Mouse (Mus musculus) forebrain, embryonic 10.5 days (tissue): Measurements from ENCODE around the gene Kcnip1. TPM values are rescaled to one million over a fixed set of nuclear protein-coding genes. Genes with fewer than 3 reads are reported as not detected.

Source experiments
- DNase-seq: peaks from one replicate; pipeline ENCODE4 v3.0.0-alpha.2; 2017; ENCODE audit warnings: low spot score; ENCODE audit errors: extremely low spot score
- H3K27ac ChIP-seq: fragments of 300-500 bp; sonication (generic); 2 replicates; pipeline ENCODE4 v1.5.1; 2016; ENCODE audit warnings: mild to moderate bottlenecking
- H3K27me3 ChIP-seq: fragments of 300-500 bp; sonication (generic); 2 replicates; pipeline ENCODE4 v1.6.1; 2016; ENCODE audit warnings: mild to moderate bottlenecking; ENCODE audit not compliant: poor library complexity, severe bottlenecking
- H3K36me3 ChIP-seq: fragments of 300-500 bp; sonication (generic); replicated peaks from 2 replicates; pipeline ENCODE4 v1.6.1; 2016; ENCODE audit warnings: mild to moderate bottlenecking, moderate library complexity
- H3K4me1 ChIP-seq: fragments of 300-500 bp; sonication (generic); 2 replicates; pipeline ENCODE4 v1.6.1; 2016
- H3K4me3 ChIP-seq: fragments of 300-500 bp; sonication (generic); 2 replicates; pipeline ENCODE4 v1.5.1; 2016; ENCODE audit warnings: mild to moderate bottlenecking, moderate library complexity
- H3K9me3 ChIP-seq: fragments of 300-500 bp; sonication (generic); 2 replicates; pipeline ENCODE4 v1.6.1; 2016; ENCODE audit warnings: mild to moderate bottlenecking, moderate library complexity
- WGBS: fragments of 180-500 bp; shearing (Covaris S2); methylation state at CpG from one replicate; pipeline ENCODE4 v1.1.7; 2016; 5-methylcytosine and 5-hydroxymethylcytosine counted together
- polyA plus RNA-seq: library from polyadenylated mRNA; unstranded; fragments of >200 nt; fragmentation: Nextera tagmentation; extraction: Ambion mirVana; gene quantifications from 2 replicates; pipeline ENCODE4 v1.2.1, GENCODE M21; 2016

Gene Kcnip1
- polyA plus RNA-seq, 1 experiment from 2014 or later = 3.7 TPM

DNA sequence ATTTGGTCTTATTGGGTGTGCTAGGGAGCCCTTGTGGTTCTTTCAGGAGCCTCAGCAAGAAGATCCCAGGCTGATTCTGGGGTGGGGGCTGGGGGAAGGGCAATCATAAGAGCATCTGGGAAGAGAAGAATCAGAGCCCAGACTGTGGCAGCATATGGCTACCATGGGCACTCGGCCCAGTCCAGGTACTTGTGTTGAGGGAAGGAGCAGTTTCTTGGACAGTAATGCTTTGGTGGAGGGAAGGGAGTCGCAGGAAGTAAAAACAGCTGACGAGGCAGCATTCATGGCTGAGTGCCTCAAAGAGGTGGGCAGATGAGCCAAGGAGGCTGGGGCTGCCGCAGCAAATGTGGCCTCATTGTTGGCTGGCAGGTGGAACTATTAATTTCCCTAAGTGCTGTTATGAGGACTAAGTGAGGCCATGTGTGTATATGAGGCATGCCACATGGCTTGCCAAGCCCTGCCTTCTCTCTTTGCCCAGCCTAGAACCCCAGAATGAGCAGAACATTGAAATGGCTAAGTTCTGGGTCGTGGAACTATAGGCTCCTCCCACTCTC lies 245.5 kb downstream of the Kcnip1 start:
- H3K4me1 ChIP-seq = peaks cover 11% of the 10 kb centered on the region
- no peak overlapping the region for H3K4me3 ChIP-seq
- H3K36me3 ChIP-seq = no peaks in the 10 kb centered on the region
- 91% methylated on average over 5 of the region's 5 CpGs for WGBS
- H3K9me3 ChIP-seq = no peaks in the 10 kb centered on the region
- no peak for DNase-seq
- H3K27me3 ChIP-seq = no peaks in the 10 kb centered on the region
- H3K27ac ChIP-seq = no peak overlapping the region

DNA sequence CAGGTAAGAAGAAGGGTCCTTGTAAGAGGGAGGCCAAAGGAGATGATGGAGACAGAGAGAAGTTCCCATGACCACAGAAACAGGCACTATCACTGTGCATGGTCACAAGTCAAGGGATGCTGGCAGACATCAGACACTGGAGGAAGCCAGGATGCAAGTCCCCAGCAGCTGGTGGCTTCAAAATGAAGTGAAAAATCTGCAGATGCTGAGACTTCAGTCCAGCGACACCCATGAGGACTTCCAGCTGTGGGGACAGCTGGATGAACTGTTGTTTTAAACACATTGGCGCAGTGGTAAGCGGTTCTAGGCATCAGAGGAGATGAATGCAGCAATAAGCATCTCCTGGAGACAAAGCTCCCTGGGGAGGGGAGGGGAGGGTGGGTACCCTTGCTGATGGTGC lies 246.6 kb downstream of the Kcnip1 start:
- 86% methylated on average over 3 of the region's 3 CpGs for WGBS
- no peak overlapping the region for H3K4me3 ChIP-seq
- DNase-seq = no peak
- H3K27me3 ChIP-seq = no peaks in the 10 kb centered on the region
- no peaks in the 10 kb centered on the region for H3K36me3 ChIP-seq
- H3K27ac ChIP-seq = no peak overlapping the region
- no peaks in the 10 kb centered on the region for H3K9me3 ChIP-seq
- peaks cover 14% of the 10 kb centered on the region for H3K4me1 ChIP-seq

DNA sequence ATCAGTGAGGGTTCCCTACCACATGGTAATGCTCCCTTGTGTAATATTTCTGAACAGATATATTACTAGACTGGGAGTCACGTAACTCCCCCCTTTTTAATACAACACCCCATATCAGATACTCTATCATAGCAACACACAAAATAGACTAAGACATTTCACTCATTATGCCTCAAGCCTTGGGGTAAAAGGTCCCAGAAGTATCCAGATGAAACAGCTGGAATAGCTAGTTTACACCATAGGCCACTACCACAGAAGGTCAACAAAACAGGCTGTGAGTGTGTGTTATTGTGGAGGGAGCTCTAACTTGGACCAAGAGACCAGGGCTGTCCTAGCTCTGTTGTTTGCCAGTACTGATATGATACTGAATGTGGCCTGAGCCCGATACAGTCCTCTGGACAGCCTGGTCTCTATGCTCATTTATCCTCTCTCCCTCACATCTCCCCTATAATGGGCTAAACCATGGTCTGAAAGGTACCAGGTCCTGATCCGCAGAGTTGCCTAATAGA lies 247.1 kb downstream of the Kcnip1 start:
- 95% methylated on average over 3 of the region's 3 CpGs for WGBS
- peaks cover 14% of the 10 kb centered on the region for H3K4me1 ChIP-seq
- H3K27ac ChIP-seq = no peak overlapping the region
- H3K4me3 ChIP-seq = no peak overlapping the region
- no peaks in the 10 kb centered on the region for H3K36me3 ChIP-seq
- no peaks in the 10 kb centered on the region for H3K9me3 ChIP-seq
- DNase-seq = no peak
- no peaks in the 10 kb centered on the region for H3K27me3 ChIP-seq

DNA sequence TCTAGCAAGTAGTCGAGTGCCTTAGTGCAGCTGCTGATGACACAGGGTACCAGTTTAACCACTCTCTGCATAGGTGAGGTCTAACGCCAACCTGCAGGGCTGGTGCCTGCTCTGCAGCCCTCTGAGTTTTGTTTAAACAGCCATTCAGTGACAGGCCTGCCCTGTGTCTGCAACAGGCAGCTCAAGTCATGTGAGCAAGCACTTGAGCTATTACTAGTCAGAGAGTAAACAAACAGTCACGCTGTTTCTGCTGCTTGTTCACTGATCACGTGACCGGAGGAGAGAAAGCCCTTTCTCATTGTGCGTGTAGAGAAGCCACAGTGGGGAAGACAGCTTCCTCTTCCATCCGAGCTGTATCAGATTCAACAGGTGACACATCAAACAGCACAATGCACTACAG lies 248.5 kb downstream of the Kcnip1 start:
- Histone ChIP-seq H3K9me3 (no peaks in the 10 kb centered on the region), H3K4me3 (no peak overlapping the region), H3K27me3 (no peaks in the 10 kb centered on the region), H3K36me3 (no peaks in the 10 kb centered on the region), H3K4me1 (peaks cover 14% of the 10 kb centered on the region), H3K27ac (no peak overlapping the region)
- no peak for DNase-seq
- WGBS = 69% methylated on average over 7 of the region's 7 CpGs

DNA sequence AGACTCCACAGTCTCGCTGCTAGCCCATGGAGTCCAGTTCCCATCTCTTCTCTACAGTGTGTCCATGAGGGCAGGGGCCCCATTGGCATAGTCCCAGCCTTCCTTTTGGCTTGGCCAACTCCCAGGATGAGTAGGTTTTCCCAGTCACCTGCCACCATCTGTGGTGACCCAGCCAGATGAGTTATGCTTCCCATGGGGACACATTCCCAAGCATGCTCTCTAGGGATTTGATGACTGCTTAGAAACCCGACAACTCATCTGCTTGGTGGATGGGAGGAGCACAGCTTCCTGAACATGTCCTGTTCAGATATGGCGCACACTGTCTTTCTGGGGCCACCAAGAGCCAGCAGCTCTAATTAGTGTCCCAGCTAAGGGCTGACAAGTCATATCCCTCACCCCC lies 252.8 kb downstream of the Kcnip1 start:
- WGBS = 87% methylated on average over 3 of the region's 3 CpGs

DNA sequence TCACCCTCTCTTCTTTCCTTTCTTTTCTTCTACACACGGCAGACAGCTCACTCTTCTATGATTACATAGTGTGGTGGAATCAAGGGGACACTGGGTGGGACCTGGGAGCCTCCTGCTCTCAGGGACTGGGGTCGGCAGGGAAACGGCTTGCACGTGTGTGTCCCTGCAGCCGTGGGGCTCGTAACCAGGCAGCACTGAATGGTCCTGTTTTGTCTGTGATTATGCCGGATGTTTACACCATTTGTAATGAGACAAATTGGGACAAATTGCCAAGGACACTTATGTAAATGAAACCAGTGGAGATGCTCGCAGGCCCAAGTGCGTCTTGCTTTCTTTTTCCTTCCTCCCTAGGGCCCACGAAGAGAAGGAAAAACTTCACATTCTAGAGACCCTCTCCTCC lies 256.5 kb downstream of the Kcnip1 start:
- H3K27me3 ChIP-seq = 0 out of 2 replicates have a peak, but pooled peaks cover 9% of the 10 kb centered on the region
- no peak for DNase-seq
- H3K9me3 ChIP-seq = no peaks in the 10 kb centered on the region
- H3K36me3 ChIP-seq = no peaks in the 10 kb centered on the region
- WGBS = 78% methylated on average over 10 of the region's 10 CpGs
- no peak overlapping the region for H3K27ac ChIP-seq
- peaks cover under 1% of the 10 kb centered on the region; the same call in 1 of the 2 replicates for H3K4me1 ChIP-seq
- no peak overlapping the region for H3K4me3 ChIP-seq

More for the DNA sequence above, 252.8 kb downstream of the Kcnip1 start:
- H3K9me3 ChIP-seq = no peaks in the 10 kb centered on the region
- no peak for DNase-seq
- H3K27me3 ChIP-seq = 0 out of 2 replicates have a peak, but pooled peaks cover 6% of the 10 kb centered on the region
- no peak overlapping the region for H3K27ac ChIP-seq
- no peaks in the 10 kb centered on the region for H3K36me3 ChIP-seq
- no peak overlapping the region for H3K4me3 ChIP-seq
- peaks cover 14% of the 10 kb centered on the region for H3K4me1 ChIP-seq

DNA sequence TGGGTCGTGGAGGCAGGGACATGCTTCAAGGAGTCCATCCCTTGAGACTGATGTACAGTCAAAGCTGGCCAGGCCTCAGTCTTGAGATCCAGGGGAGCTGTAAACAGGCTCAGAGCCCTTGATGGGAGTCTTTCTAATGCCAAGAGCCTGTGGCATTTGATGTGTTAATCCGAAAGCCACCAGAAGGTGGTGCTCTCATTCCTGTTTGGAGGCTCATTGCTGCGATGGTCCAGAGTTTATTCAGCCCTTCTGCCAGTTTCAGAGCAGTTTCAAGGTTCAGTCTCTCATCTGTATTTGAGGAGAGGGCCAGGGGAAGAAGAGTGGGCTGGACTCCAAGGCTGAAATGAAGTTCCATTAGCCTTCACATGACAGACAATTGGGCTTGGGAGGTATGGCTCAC lies 259.7 kb downstream of the Kcnip1 start:
- no peak overlapping the region for H3K27ac ChIP-seq
- WGBS = 11% methylated on average over 3 of the region's 3 CpGs
- H3K4me1 ChIP-seq = no peaks in the 10 kb centered on the region
- no peaks in the 10 kb centered on the region for H3K36me3 ChIP-seq
- H3K9me3 ChIP-seq = no peaks in the 10 kb centered on the region
- H3K27me3 ChIP-seq = 0 out of 2 replicates have a peak, but pooled peaks cover 9% of the 10 kb centered on the region
- no peak overlapping the region for H3K4me3 ChIP-seq
- DNase-seq = peak; percentile 57

DNA sequence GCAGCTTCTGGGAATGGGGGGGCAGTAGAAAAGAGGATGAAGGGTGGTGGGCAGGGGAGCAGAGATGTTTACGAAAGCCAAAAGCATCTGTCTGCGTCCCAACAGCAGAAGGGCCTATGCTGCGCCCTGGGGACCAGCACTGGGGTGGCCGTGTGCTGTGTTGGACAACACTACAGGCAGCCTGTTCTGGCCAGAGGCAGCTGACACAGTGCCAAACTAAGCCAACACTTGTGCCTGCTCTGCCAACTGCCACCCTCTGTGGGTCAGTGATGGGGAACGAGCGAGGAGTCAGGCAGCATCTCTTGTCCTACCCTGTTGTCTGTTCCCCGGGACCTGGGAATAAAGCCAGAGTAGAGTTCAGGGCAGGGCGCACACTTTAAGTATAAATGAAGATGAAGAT lies 260.6 kb downstream of the Kcnip1 start:
- H3K4me3 ChIP-seq = no peak overlapping the region
- H3K9me3 ChIP-seq = no peaks in the 10 kb centered on the region
- 0 out of 2 replicates have a peak, but pooled peaks cover 9% of the 10 kb centered on the region for H3K27me3 ChIP-seq
- H3K36me3 ChIP-seq = no peaks in the 10 kb centered on the region
- WGBS = 86% methylated on average over 8 of the region's 8 CpGs
- DNase-seq = no peak
- H3K4me1 ChIP-seq = no peaks in the 10 kb centered on the region
- H3K27ac ChIP-seq = no peak overlapping the region

DNA sequence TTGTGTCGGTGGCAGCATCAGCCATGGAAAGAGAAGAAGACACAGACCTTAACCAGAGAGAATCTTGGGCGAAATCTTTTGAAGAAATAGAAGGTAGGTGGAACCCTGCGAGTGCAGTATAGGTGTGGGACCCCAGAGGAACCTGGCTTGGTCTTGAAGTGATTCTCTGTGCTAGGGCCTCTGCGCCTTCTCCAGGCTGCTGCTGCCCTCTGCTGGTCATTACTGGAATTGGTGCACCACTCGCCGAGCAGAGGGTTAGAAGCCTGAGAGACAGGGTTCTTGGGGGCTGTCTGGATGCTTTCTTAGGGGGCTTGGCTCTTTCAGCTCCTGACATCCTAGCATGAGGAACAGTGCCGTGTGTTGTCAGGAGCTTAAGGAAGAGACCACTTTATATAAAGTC lies 271.7 kb downstream of the Kcnip1 start:
- no peak overlapping the region for H3K27ac ChIP-seq
- H3K9me3 ChIP-seq = 0 out of 2 replicates have a peak, but pooled peaks cover 3% of the 10 kb centered on the region
- DNase-seq = peak; percentile 73
- no peak overlapping the region for H3K4me3 ChIP-seq
- H3K4me1 ChIP-seq = no peaks in the 10 kb centered on the region
- H3K27me3 ChIP-seq = peaks cover 6% of the 10 kb centered on the region; the same call in 1 of the 2 replicates
- 26% methylated on average over 7 of the region's 7 CpGs for WGBS
- no peaks in the 10 kb centered on the region for H3K36me3 ChIP-seq

DNA sequence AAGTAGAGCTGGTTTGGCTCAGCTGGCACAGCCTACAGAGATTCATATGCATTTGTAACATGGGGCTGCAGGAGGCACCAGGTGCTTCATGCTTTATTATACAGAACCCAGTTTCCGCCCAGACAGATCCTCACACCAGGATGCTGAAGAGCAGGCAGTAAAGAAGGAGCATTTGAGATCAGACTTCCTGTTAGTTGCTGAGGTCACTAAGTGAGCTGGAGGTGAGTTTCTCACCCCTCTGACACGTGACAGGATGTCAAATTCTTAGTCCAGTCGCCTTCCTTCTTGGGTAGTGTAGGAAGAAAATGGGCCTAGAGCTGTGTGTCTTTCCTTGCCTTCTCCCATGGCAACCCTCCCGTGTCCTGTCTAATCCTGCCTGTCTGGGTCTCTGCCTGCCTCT lies 286.2 kb downstream of the Kcnip1 start:
- Histone ChIP-seq H3K4me1 (peaks cover 13% of the 10 kb centered on the region), H3K9me3 (no peaks in the 10 kb centered on the region), H3K4me3 (no peak overlapping the region), H3K27me3 (no peaks in the 10 kb centered on the region), H3K36me3 (no peaks in the 10 kb centered on the region), H3K27ac (no peak overlapping the region)
- WGBS = 34% methylated on average over 4 of the region's 4 CpGs
- no peak for DNase-seq

DNA sequence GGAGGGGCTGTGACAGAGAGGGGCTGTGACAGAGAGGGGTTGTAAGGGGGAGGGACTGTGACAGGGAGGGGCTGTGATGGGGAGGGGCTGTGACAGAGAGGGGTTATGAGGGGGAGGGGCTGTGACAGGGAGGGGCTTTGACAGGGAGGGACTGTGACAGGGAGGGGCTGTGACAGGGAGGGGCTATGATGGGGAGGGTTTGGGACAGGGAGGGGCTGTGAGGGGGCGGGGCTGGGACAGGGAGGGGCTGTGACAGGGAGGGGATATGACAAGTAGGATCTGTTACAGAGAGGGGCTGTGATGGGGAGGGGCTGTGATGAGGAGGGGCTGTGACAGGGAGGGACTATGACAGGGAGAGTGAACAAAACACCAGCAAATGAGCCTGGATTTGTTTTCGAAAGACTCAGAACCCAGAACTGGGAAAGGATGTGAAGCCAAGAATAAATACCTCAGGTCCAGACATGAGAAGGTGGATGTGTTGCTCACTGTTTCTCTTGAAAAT lies 290.9 kb downstream of the Kcnip1 start:
- no peaks in the 10 kb centered on the region for H3K9me3 ChIP-seq
- H3K27ac ChIP-seq = no peak overlapping the region
- H3K4me1 ChIP-seq = peaks cover 16% of the 10 kb centered on the region
- H3K27me3 ChIP-seq = no peaks in the 10 kb centered on the region
- WGBS = 44% methylated on average over 2 of the region's 2 CpGs
- H3K36me3 ChIP-seq = no peaks in the 10 kb centered on the region
- DNase-seq = no peak
- H3K4me3 ChIP-seq = no peak overlapping the region

DNA sequence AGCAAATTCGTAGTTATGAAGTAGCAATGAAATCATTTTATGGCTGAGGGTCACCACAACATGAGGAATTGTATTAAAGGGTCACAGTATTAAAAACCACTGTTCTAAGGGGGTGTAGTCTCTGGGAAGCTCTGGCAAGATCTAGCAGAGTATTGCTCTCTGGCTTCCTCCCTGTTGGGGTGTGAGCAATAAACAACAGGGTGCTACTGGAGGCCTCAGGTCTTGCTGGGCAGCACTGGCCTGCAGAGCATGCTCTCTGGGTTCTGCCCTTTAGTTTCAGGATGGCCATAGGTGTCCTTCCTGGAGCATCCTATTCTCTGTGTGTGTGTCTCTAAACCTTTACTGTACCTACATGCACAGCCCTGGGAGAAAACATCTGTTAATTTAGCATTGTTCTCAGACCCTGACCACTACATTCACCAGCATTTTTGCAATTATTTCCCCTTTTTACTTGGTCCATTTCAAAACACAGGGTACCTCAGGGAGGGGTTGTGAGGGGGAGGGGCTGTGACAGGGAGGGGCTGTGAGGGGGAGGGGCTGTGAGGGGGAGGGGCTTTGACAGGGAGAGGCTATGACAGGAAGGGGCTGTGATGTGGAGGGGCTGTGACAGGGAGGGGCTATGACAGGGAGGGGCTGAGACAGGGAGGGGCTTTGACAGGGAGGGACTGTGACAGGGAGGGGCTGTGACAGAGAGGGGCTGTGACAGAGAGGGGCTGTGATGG lies 291.6 kb downstream of the Kcnip1 start:
- no peak overlapping the region for H3K4me3 ChIP-seq
- H3K27ac ChIP-seq = no peak overlapping the region
- peaks cover 15% of the 10 kb centered on the region for H3K4me1 ChIP-seq
- no peaks in the 10 kb centered on the region for H3K36me3 ChIP-seq
- DNase-seq = no peak
- no peaks in the 10 kb centered on the region for H3K27me3 ChIP-seq
- no peaks in the 10 kb centered on the region for H3K9me3 ChIP-seq
- WGBS = 65% methylated on average over 1 of the region's 1 CpGs

DNA sequence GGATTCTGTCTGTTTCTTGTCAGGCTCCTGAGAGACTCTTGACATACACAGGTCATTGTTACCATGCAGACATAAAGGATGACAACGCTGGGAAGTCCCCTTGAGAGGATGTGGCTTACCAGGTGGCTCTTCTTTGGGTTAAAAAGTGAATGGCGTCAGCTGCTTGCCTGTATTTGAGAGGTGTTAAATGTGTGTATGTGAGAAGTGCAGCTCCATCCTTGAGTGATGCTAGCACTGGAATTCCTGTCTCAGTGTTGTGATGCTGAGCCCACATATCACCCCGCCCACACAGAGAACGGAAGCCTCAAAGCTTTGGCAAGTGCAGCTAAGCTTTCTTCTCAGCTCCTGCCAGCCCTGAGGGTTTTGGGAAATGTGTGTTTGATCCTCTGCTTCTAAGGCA lies 292.2 kb downstream of the Kcnip1 start:
- DNase-seq = no peak
- H3K4me3 ChIP-seq = no peak overlapping the region
- H3K27ac ChIP-seq = no peak overlapping the region
- peaks cover 15% of the 10 kb centered on the region for H3K4me1 ChIP-seq
- no peaks in the 10 kb centered on the region for H3K9me3 ChIP-seq
- WGBS = 63% methylated on average over 4 of the region's 4 CpGs
- no peaks in the 10 kb centered on the region for H3K27me3 ChIP-seq
- no peaks in the 10 kb centered on the region for H3K36me3 ChIP-seq
